Mouse (Mus musculus) left cerebral cortex, adult 2 months (tissue): ENCODE measurements around the gene Cux2. TPM values are rescaled to one million over a fixed set of nuclear protein-coding genes. Genes with fewer than 3 reads are reported as not detected.

Experiments
- DNase-seq, 2 experiments: peaks; one replicate each; pipeline ENCODE4 v3.0.0; 2021 to 2022; ENCODE audit warnings: low spot score in 2 of 2, mixed read lengths in 1 of 2; ENCODE audit errors: extremely low spot score in 1 of 2
- H3K27ac ChIP-seq: fragments of 200-600 bp; 2 replicates; pipeline ENCODE4 v1.8.1; 2022
- H3K4me3 ChIP-seq: fragments of 200-600 bp; 2 replicates; pipeline ENCODE4 v1.8.1; 2022
- CTCF ChIP-seq: fragments of 200-600 bp; IDR thresholded peaks from 2 replicates; pipeline ENCODE4 v1.8.1; 2022; ENCODE audit warnings: antibody characterized with exemption, mild to moderate bottlenecking, moderate library complexity
- intact Hi-C: fragments of 180-260 bp; cut with DNase I; formaldehyde crosslinking; loops from one replicate; pipeline ENCODE4 v1.15.1; 2025
- total RNA-seq, 2 experiments: library from RNA; stranded (reverse); gene quantifications; 2 replicates each; pipeline ENCODE4 v1.2.3; 2021

Gene Cux2
- total RNA-seq, 2 experiments from 2014 or later = 194 to 215 TPM

GRCm38 (mm10) chr5:121976331-121976730 lies 73.6 kb downstream of the Cux2 start:
- H3K27ac ChIP-seq = no peak overlapping the region
- no peak for DNase-seq
- no peak for TF ChIP-seq CTCF
- intact Hi-C loops = no loop called here
- no peak overlapping the region for H3K4me3 ChIP-seq

GRCm38 (mm10) chr5:121973541-121973940 lies 76.4 kb downstream of the Cux2 start:
- TF ChIP-seq CTCF = no peak
- H3K4me3 ChIP-seq = no peak overlapping the region
- intact Hi-C loops = no loop called here
- no peak for DNase-seq
- no peak overlapping the region for H3K27ac ChIP-seq

- no peak overlapping the region for H3K27ac ChIP-seq
- no peak overlapping the region for H3K4me3 ChIP-seq
- no peak for TF ChIP-seq CTCF
- intact Hi-C loops = no loop called here
- DNase-seq = no peak
These were observed 77.2 kb downstream of the Cux2 start for GRCm38 (mm10) chr5:121972680-121973192.

- intact Hi-C loops = no loop called here
- no peak overlapping the region for H3K4me3 ChIP-seq
- DNase-seq = no peak
- no peak for TF ChIP-seq CTCF
- H3K27ac ChIP-seq = no peak overlapping the region; the same call in 1 of the 2 replicates
These were observed 80.9 kb downstream of the Cux2 start for GRCm38 (mm10) chr5:121968999-121969398.

GRCm38 (mm10) chr5:121968416-121968815 lies 81.5 kb downstream of the Cux2 start:
- H3K4me3 ChIP-seq = no peak overlapping the region
- TF ChIP-seq CTCF = no peak
- no peak for DNase-seq
- no peak overlapping the region; the same call in 1 of the 2 replicates for H3K27ac ChIP-seq
- intact Hi-C loops = no loop called here

- intact Hi-C loops = no loop called here
- H3K4me3 ChIP-seq = no peak overlapping the region
- no peak for DNase-seq
- no peak overlapping the region for H3K27ac ChIP-seq
- no peak for TF ChIP-seq CTCF
These were observed 82.4 kb downstream of the Cux2 start for GRCm38 (mm10) chr5:121967520-121967919.

- intact Hi-C loops = no loop called here
- Histone ChIP-seq H3K4me3 (no peak overlapping the region), H3K27ac (no peak overlapping the region)
- no peak for DNase-seq
- no peak for TF ChIP-seq CTCF
These were observed 83.0 kb downstream of the Cux2 start for GRCm38 (mm10) chr5:121966940-121967339.

GRCm38 (mm10) chr5:121962974-121963373 lies 86.9 kb downstream of the Cux2 start:
- TF ChIP-seq CTCF = no peak
- H3K27ac ChIP-seq = no peak overlapping the region; the same call in 1 of the 2 replicates
- H3K4me3 ChIP-seq = no peak overlapping the region
- DNase-seq = peak in 1 of 2 experiments; percentile 35
- intact Hi-C loops = no loop called here

GRCm38 (mm10) chr5:121962359-121962758 lies 87.5 kb downstream of the Cux2 start:
- Histone ChIP-seq H3K27ac (no peak overlapping the region), H3K4me3 (no peak overlapping the region)
- TF ChIP-seq CTCF = no peak
- no peak for DNase-seq
- intact Hi-C loops = no loop called here

GRCm38 (mm10) chr5:121961256-121961655 lies 88.6 kb downstream of the Cux2 start:
- no peak for TF ChIP-seq CTCF
- DNase-seq = no peak
- Histone ChIP-seq H3K27ac (no peak overlapping the region), H3K4me3 (no peak overlapping the region)
- intact Hi-C loops = no loop called here

- DNase-seq = peak in 1 of 2 experiments; percentile 45
- Histone ChIP-seq H3K27ac (no peak overlapping the region), H3K4me3 (no peak overlapping the region)
- intact Hi-C loops = no loop called here
- TF ChIP-seq CTCF = no peak
These were observed 90.2 kb downstream of the Cux2 start for GRCm38 (mm10) chr5:121959688-121960087.

- intact Hi-C loops = no loop called here
- Histone ChIP-seq H3K27ac (no peak overlapping the region), H3K4me3 (no peak overlapping the region)
- DNase-seq = no peak
- no peak for TF ChIP-seq CTCF
These were observed 91.4 kb downstream of the Cux2 start for GRCm38 (mm10) chr5:121958551-121958950.

- TF ChIP-seq CTCF = no peak
- intact Hi-C loops = no loop called here
- DNase-seq = no peak
These were observed 94.1 kb downstream of the Cux2 start for GRCm38 (mm10) chr5:121955806-121956205.

More at GRCm38 (mm10) chr5:121955806-121956205, 94.1 kb downstream of the Cux2 start:
- Histone ChIP-seq H3K27ac (no peak overlapping the region), H3K4me3 (no peak overlapping the region)
